Mouse (Mus musculus) kidney, adult 2 months (tissue): ENCODE results near the gene Ccdc47.

Experiments
- CTCF ChIP-seq: fragments of 200-500 bp; conservative IDR thresholded peaks from 2 replicates; pipeline ENCODE4 v1.5.1; 2011; ENCODE audit warnings: low read depth, mild to moderate bottlenecking, control low read depth, low read length, moderate library complexity, mixed read lengths; ENCODE audit not compliant: insufficient read depth, insufficient read length
- POLR2A ChIP-seq: fragments of 200-500 bp; IDR thresholded peaks from one replicate; pipeline ENCODE4 v1.6.1; 2011; ENCODE audit warnings: low read depth, low read length, control low read depth

DNA sequence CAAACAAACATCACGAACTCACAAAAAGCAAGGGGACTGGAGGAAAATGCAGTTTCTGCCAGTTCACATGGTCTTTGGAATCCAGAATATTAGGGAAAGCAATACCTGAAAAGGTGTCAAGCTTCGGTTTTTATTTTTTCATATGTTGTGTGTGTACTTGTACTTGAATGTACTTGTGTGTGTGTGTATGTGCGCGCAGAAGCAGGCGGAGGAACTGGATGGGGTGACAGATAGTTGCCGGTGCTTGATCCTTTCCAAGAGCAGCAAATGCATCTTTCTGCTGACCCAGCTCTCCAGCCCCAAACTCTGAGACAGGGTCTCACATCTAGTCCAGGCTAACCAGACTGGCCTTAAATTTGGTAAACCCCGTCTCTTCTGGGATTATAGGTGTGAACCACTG is 21.3 kb downstream of the Ccdc47 start:
- TF ChIP-seq CTCF (no peak), POLR2A (no peak)
